Mouse (Mus musculus) limb, embryonic 14.5 days (tissue): Measurements from ENCODE around the gene Tnfsf12. TPM values are rescaled to one million over a fixed set of nuclear protein-coding genes. Genes with fewer than 3 reads are reported as not detected.

Experiments
- ATAC-seq: fragments of 200-750 bp; cut with Nextera tagmentation; 2 replicates; pipeline ENCODE4 v1.8.0; 2017; ENCODE audit warnings: low read depth, moderate number of reproducible peaks, moderate TSS enrichment; ENCODE audit not compliant: low FRiP score
- DNase-seq: peaks from one replicate; pipeline ENCODE4 v3.0.0-alpha.2; 2015; ENCODE audit warnings: low spot score
- H3K27ac ChIP-seq: fragments of 300-500 bp; sonication (generic); replicated peaks from 2 replicates; pipeline ENCODE4 v1.5.1; 2014; ENCODE audit warnings: low read depth, mild to moderate bottlenecking, low read length, moderate library complexity, mixed read lengths
- H3K27me3 ChIP-seq: fragments of 300-500 bp; sonication (generic); 2 replicates; pipeline ENCODE4 v1.6.1; 2014; ENCODE audit warnings: low read length, mixed read lengths; ENCODE audit not compliant: control insufficient read depth, insufficient read depth
- H3K36me3 ChIP-seq: fragments of 300-500 bp; sonication (generic); 2 replicates; pipeline ENCODE4 v1.6.1; 2014; ENCODE audit warnings: mild to moderate bottlenecking, low read length, moderate library complexity, mixed read lengths; ENCODE audit not compliant: control insufficient read depth, insufficient read depth
- H3K4me1 ChIP-seq: fragments of 300-500 bp; sonication (generic); 2 replicates; pipeline ENCODE4 v1.6.1; 2014; ENCODE audit warnings: antibody characterized with exemption, low read length, mixed read lengths; ENCODE audit not compliant: control insufficient read depth, insufficient read depth
- H3K4me2 ChIP-seq: fragments of 300-500 bp; sonication (generic); replicated peaks from 2 replicates; pipeline ENCODE4 v1.6.1; 2014; ENCODE audit warnings: low read depth, mild to moderate bottlenecking, low read length, moderate library complexity; ENCODE audit not compliant: severe bottlenecking
- H3K4me3 ChIP-seq: fragments of 300-500 bp; sonication (generic); replicated peaks from 2 replicates; pipeline ENCODE4 v1.5.1; 2014; ENCODE audit warnings: low read length
- H3K9ac ChIP-seq: fragments of 300-500 bp; sonication (generic); 2 replicates; pipeline ENCODE4 v1.6.1; 2014; ENCODE audit warnings: mild to moderate bottlenecking, low read depth, low read length, moderate library complexity; ENCODE audit not compliant: severe bottlenecking
- H3K9me3 ChIP-seq: fragments of 300-500 bp; sonication (generic); 2 replicates; pipeline ENCODE4 v1.6.1; 2016; ENCODE audit warnings: low read length; ENCODE audit not compliant: control insufficient read depth
- POLR2A ChIP-seq: fragments of 200-500 bp; IDR thresholded peaks from 2 replicates; pipeline ENCODE4 v1.8.0; 2012; ENCODE audit warnings: inconsistent platforms, mild to moderate bottlenecking, moderate library complexity, borderline replicate concordance; ENCODE audit not compliant: insufficient read depth, insufficient read length; ENCODE audit errors: extremely low read depth
- WGBS: fragments of 180-500 bp; shearing (Covaris S2); extraction: QIAGEN DNeasy Blood & Tissue Kit; methylation state at CpG from one replicate; pipeline ENCODE4 v1.1.7; 2014; 5-methylcytosine and 5-hydroxymethylcytosine counted together
- polyA plus RNA-seq, 2 experiments: library from polyadenylated mRNA; depleted of rRNA in 1 of 2; stranded (reverse) in 1 of 2; unstranded in 1 of 2; fragments of >200 nt; fragmentation: Nextera tagmentation in 1 of 2; extraction: Ambion mirVana in 1 of 2; gene quantifications; 2 replicates each; pipeline versions ENCODE4 v1.2.1 to v1.2.3; 2012 to 2014

The Tnfsf12 gene
- polyA plus RNA-seq, 2 experiments: 13.7 to 22.9 TPM

- peak overlapping the region; percentile 100 for H3K4me3 ChIP-seq
- no peaks in the 10 kb centered on the region for H3K9me3 ChIP-seq
- H3K36me3 ChIP-seq: peaks cover 84% of the 10 kb centered on the region
- ATAC-seq (peak; percentile 73), DNase-seq (peak; percentile 93)
- peak overlapping the region; percentile 97 for H3K27ac ChIP-seq
- WGBS: 1% methylated on average over 46 of the region's 61 CpGs
- H3K4me2 ChIP-seq: peak overlapping the region; percentile 88
- peaks cover 15% of the 10 kb centered on the region for H3K4me1 ChIP-seq
- peak overlapping the region; percentile 99 for H3K9ac ChIP-seq
- no peaks in the 10 kb centered on the region for H3K27me3 ChIP-seq
- peak; percentile 54; the same call in 1 of the 2 replicates for TF ChIP-seq POLR2A
These were observed 24.6 kb downstream of the Tnfsf12 start for GRCm38 (mm10) chr11:69670786-69671725.

GRCm38 (mm10) chr11:69666665-69667005 is 29.0 kb downstream of the Tnfsf12 start:
- H3K36me3 ChIP-seq: peaks cover 78% of the 10 kb centered on the region
- H3K27ac ChIP-seq: no peak overlapping the region
- WGBS: 84% methylated on average over 3 of the region's 3 CpGs
- H3K4me2 ChIP-seq: no peak overlapping the region
- no peak for DNase-seq
- H3K27me3 ChIP-seq: no peaks in the 10 kb centered on the region
- ATAC-seq: no peak
- no peak overlapping the region for H3K4me3 ChIP-seq
- no peaks in the 10 kb centered on the region for H3K9me3 ChIP-seq
- H3K4me1 ChIP-seq: peaks cover 17% of the 10 kb centered on the region
- H3K9ac ChIP-seq: no peak overlapping the region
- no peak for TF ChIP-seq POLR2A

GRCm38 (mm10) chr11:69665961-69666664 is 29.5 kb downstream of the Tnfsf12 start, which contains the start of gene Cd68:
Gene Cd68 (minus strand): TSS chr11:69666153.
- H3K4me3 ChIP-seq: no peak within 1 kb of the TSS
- H3K27ac ChIP-seq: no peak within 1 kb of the TSS
- WGBS: 28% methylated on average over 7 of the region's 7 CpGs
- peaks cover 75% of the 10 kb centered on the region for H3K36me3 ChIP-seq
- ATAC-seq (no peak), DNase-seq (no peak)
- no peaks in the 10 kb centered on the region for H3K9me3 ChIP-seq
- no peaks in the 10 kb centered on the region for H3K27me3 ChIP-seq
- H3K4me1 ChIP-seq: peaks cover 21% of the 10 kb centered on the region
- no peak within 1 kb of the TSS for H3K9ac ChIP-seq
- TF ChIP-seq POLR2A: no peak
- no peak within 1 kb of the TSS for H3K4me2 ChIP-seq

GRCm38 (mm10) chr11:69665457-69665960 is 30.1 kb downstream of the Tnfsf12 start:
- Histone ChIP-seq H3K27ac (no peak overlapping the region), H3K9ac (no peak overlapping the region), H3K27me3 (no peaks in the 10 kb centered on the region), H3K4me2 (no peak overlapping the region), H3K4me1 (peaks cover 21% of the 10 kb centered on the region), H3K4me3 (no peak overlapping the region), H3K36me3 (peaks cover 69% of the 10 kb centered on the region), H3K9me3 (no peaks in the 10 kb centered on the region)
- TF ChIP-seq POLR2A: no peak
- WGBS: 81% methylated on average over 9 of the region's 9 CpGs
- ATAC-seq (no peak), DNase-seq (no peak)

GRCm38 (mm10) chr11:69664841-69665240 is 30.8 kb downstream of the Tnfsf12 start:
- Histone ChIP-seq H3K27ac (no peak overlapping the region), H3K27me3 (no peaks in the 10 kb centered on the region), H3K4me1 (peaks cover 15% of the 10 kb centered on the region), H3K9ac (no peak overlapping the region), H3K36me3 (peaks cover 69% of the 10 kb centered on the region), H3K9me3 (no peaks in the 10 kb centered on the region), H3K4me2 (no peak overlapping the region), H3K4me3 (no peak overlapping the region)
- 92% methylated on average over 7 of the region's 7 CpGs for WGBS
- no peak for ATAC-seq
- no peak for TF ChIP-seq POLR2A
- no peak for DNase-seq
